Mouse (Mus musculus): ENCODE measurements around the gene Ubr2.

Ubr2 gene

GRCm38 (mm10) chr17:46881728-46882127, 128.6 kb downstream of the Ubr2 start:
- DNase-seq (ENCODE audit: low spot score), result no peak

DNA sequence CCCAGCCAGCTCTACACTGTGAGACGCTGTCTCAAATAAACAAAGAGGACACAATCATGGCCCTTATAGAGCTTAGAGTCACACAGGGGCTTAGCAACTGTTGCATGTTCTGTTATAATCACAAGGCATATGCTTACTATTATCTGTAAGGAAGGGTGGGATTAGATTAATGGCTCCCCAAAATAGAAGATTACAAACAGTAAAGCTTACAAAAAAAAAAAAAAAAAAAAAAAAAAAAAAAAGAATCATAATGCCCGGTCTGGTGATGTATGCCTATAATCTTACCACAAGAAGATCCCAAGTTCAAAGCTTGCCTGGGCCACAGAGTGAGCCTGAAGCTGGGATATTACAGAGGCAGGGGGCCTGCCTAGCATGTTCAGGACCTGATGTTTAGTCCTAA, 130.0 kb downstream of the Ubr2 start:
- no peak for DNase-seq (ENCODE audit: low spot score)

GRCm38 (mm10) chr17:46879841-46880311, 130.5 kb downstream of the Ubr2 start:
- no peak for DNase-seq (ENCODE audit: low spot score)
